Mouse (Mus musculus) spleen, adult 2 months (tissue): Measurements from ENCODE around the gene Olfr69. TPM values are rescaled to one million over a fixed set of nuclear protein-coding genes. Genes with fewer than 3 reads are reported as not detected.
"Not testable (repeated sequence)": the region's sequence is repeated elsewhere in the genome, so short reads cannot be mapped to it uniquely, and the experiment has no call there.

ENCODE experiments used
- DNase-seq, 2 experiments: peaks; one replicate each; pipeline versions ENCODE4 v3.0.0 to v3.0.0-alpha.2; 2012 to 2021; ENCODE audit warnings: low spot score in 2 of 2, low read depth in 1 of 2
- H3K27ac ChIP-seq: fragments of 200-500 bp; 2 replicates; pipeline ENCODE4 v1.5.1; 2012; ENCODE audit warnings: low read length, inconsistent platforms; ENCODE audit not compliant: insufficient read depth
- H3K27me3 ChIP-seq: fragments of 200-500 bp; 2 replicates; pipeline ENCODE4 v1.6.1; 2012; ENCODE audit warnings: mild to moderate bottlenecking, moderate library complexity, low read length, inconsistent platforms; ENCODE audit not compliant: control insufficient read depth, insufficient read depth
- H3K36me3 ChIP-seq: fragments of 200-500 bp; 2 replicates; pipeline ENCODE4 v1.6.1; 2012; ENCODE audit warnings: mild to moderate bottlenecking, low read length, inconsistent platforms; ENCODE audit not compliant: control insufficient read depth, insufficient read depth
- H3K4me1 ChIP-seq: fragments of 200-500 bp; 2 replicates; pipeline ENCODE4 v1.6.1; 2011; ENCODE audit warnings: inconsistent platforms; ENCODE audit not compliant: control insufficient read depth, insufficient read depth, insufficient read length
- H3K4me3 ChIP-seq: fragments of 200-500 bp; 2 replicates; pipeline ENCODE4 v1.5.1; 2011; ENCODE audit warnings: mild to moderate bottlenecking, inconsistent platforms; ENCODE audit not compliant: insufficient read depth, insufficient read length; ENCODE audit errors: extremely low read depth
- CTCF ChIP-seq: fragments of 200-500 bp; IDR thresholded peaks from 2 replicates; pipeline ENCODE4 v1.5.1; 2011; ENCODE audit warnings: mild to moderate bottlenecking, inconsistent platforms; ENCODE audit not compliant: insufficient read depth, insufficient read length, insufficient replicate concordance; ENCODE audit errors: extremely low read depth
- POLR2A ChIP-seq: fragments of 200-500 bp; IDR thresholded peaks from 2 replicates; pipeline ENCODE4 v1.6.1; 2011; ENCODE audit warnings: low read depth, low read length, inconsistent platforms
- WGBS: fragments of 180-500 bp; shearing (Covaris S2); methylation state at CpG from one replicate; pipeline ENCODE4 v1.1.7; 2018; 5-methylcytosine and 5-hydroxymethylcytosine counted together
- polyA plus RNA-seq: library from polyadenylated mRNA; depleted of rRNA; stranded (reverse); fragments of >200 nt; gene quantifications from 2 replicates; pipeline ENCODE4 v1.2.3, GENCODE M21; 2012

The Olfr69 gene
- polyA plus RNA-seq, 1 experiment: not detected

DNA sequence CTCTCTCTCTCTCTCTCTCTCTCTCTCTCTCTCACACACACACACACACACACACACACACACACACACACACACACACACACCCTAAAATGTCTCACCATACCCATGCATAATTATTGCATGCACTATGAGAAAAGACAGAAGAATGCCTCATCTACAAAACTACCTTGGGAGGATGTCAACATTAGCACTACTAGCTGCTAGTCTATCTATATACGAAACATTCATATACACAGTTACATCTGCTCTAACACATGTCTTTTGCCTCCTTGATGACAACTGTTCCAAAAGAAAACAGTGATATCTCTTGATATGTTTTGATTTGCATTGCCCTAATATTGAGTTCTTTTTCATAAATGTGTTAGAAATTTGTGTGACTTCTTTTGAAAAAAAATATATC is 38.9 kb upstream of the Olfr69 start:
- peaks cover 8% of the 10 kb centered on the region for H3K4me1 ChIP-seq
- no peaks in the 10 kb centered on the region for H3K27me3 ChIP-seq
- H3K36me3 ChIP-seq: no peaks in the 10 kb centered on the region
- WGBS: 77% methylated on average over 1 of the region's 1 CpGs
- no peak overlapping the region for H3K27ac ChIP-seq
- H3K4me3 ChIP-seq: no peak overlapping the region
- no peak for DNase-seq
- no peak for TF ChIP-seq CTCF
- no peak for TF ChIP-seq POLR2A

DNA sequence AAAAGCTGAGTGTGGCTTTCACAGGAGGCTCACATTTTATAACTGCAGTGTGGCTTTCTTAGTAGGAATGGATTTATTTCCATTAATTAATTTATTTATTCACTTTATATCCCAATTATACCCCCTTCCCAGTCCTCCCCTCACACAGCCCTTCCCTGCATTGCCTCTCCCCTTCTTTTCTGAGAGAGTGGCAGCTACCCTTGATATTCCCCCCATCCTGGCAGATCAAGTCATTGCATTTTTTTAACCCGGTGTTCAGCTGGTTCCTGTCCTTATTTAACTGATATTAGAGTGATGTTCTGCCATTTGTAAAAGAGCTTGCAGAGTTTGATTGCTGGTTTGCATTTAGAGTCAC is 38.4 kb upstream of the Olfr69 start:
- no peak for TF ChIP-seq CTCF
- TF ChIP-seq POLR2A: no peak
- no peaks in the 10 kb centered on the region for H3K27me3 ChIP-seq
- 40% methylated on average over 1 of the region's 1 CpGs for WGBS
- no peak overlapping the region for H3K4me3 ChIP-seq
- no peak for DNase-seq
- H3K4me1 ChIP-seq: peaks cover 6% of the 10 kb centered on the region
- no peak overlapping the region for H3K27ac ChIP-seq
- H3K36me3 ChIP-seq: no peaks in the 10 kb centered on the region

- no peak overlapping the region for H3K4me3 ChIP-seq
- no peaks in the 10 kb centered on the region for H3K36me3 ChIP-seq
- no peak for DNase-seq
- WGBS: 39% methylated on average over 5 of the region's 5 CpGs
- H3K27me3 ChIP-seq: no peaks in the 10 kb centered on the region
- no peak overlapping the region for H3K27ac ChIP-seq
- peaks cover 6% of the 10 kb centered on the region for H3K4me1 ChIP-seq
- TF ChIP-seq CTCF (no peak), POLR2A (no peak)
These were observed 37.8 kb upstream of the Olfr69 start for GRCm38 (mm10) chr7:103808971-103809800.

- H3K36me3 ChIP-seq, H3K4me3 ChIP-seq, DNase-seq, H3K27me3 ChIP-seq, H3K4me1 ChIP-seq, H3K27ac ChIP-seq: not testable (repeated sequence)
- WGBS: 80% methylated on average over 2 of the region's 2 CpGs
These were observed 36.7 kb upstream of the Olfr69 start for GRCm38 (mm10) chr7:103808120-103808519.

DNA sequence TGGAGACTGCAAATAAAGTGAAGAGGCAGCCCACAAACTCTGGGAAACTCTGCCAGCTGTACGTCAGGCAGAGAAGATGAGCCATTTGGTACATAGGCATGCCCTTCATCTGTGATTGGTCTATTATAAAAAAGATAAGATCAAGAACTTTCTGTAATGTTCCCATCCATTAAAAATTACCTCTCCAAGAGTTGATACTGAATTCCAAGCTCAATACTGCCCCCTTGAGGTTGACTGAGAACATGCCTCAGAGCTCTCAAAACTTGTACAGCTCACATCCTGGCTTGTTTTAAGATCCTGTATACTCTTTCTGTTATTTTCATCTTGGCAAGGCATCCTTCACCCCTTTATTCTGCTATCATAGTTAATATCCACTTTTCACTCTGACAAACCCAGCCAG is 35.5 kb upstream of the Olfr69 start:
- TF ChIP-seq CTCF: no peak
- TF ChIP-seq POLR2A: no peak
- Histone ChIP-seq H3K27ac (no peak overlapping the region), H3K36me3 (no peaks in the 10 kb centered on the region), H3K27me3 (no peaks in the 10 kb centered on the region), H3K4me1 (peaks cover 3% of the 10 kb centered on the region; the same call in 1 of the 2 replicates), H3K4me3 (no peak overlapping the region)
- no peak for DNase-seq
- WGBS: 71% methylated on average over 1 of the region's 1 CpGs

DNA sequence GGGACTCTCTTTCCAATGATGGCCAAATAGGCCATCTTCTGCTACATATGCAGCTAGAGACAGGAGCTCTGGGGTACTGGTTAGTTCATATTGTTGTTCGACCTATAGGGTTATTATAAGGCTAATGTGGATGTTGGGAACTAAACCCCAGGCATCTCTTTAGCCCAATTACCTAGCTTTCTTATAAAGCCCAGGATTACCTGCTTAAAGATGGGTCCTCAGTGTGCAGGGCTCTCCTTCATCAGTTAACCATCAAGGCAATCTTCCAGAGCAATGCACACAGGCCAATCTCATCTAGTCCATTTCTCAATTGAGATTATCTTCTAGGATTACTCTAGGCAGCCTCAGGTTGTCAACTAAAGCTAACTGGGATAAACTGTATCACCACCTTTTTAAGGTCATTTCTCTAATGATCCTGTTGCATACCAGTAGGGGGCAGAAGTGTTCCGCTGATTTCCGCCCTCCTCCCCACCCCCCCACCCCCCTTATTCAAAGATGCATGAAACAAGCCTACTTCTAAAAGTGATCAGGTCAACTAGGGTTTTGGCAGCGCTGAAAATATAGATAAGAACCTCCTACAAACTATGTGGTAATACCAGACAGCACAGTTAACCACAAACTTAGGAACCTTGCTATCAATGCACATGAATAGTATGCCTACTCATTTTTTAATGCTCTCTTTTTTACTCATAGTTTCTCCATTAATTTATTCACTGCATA is 21.4 kb upstream of the Olfr69 start:
- DNase-seq: no peak
- H3K27ac ChIP-seq: no peak overlapping the region
- H3K4me3 ChIP-seq: no peak overlapping the region
- H3K27me3 ChIP-seq: no peaks in the 10 kb centered on the region
- WGBS: 17% methylated on average over 4 of the region's 4 CpGs
- no peaks in the 10 kb centered on the region for H3K4me1 ChIP-seq
- H3K36me3 ChIP-seq: no peaks in the 10 kb centered on the region
- TF ChIP-seq CTCF: no peak
- no peak for TF ChIP-seq POLR2A

DNA sequence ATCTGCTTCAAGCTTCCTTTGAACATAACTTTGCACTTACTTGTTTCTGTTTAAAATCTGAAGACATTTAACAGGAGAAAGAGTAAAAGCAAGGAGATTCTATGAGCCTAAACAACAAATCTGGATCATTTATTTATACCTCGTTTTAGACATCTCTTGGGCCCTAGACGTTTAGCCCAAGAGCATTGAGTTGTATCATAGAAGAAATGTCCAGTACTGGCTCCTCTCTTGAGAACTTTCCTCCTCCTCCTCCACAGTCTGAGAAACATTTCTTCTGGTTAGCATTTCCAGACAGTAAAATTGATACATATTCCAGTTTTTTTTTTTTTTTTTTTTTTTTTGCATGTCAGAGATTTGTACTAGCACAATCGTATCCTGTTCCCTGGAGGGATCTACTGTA is 20.3 kb upstream of the Olfr69 start, which contains the start of gene Olfr67:
Gene Olfr67, minus strand, starts transcription at position 101 of the 400 bp plus-strand sequence.
- no peak for TF ChIP-seq CTCF
- no peak for TF ChIP-seq POLR2A

More for the DNA sequence above, 20.3 kb upstream of the Olfr69 start, which contains the start of gene Olfr67:
- 56% methylated on average over 3 of the region's 3 CpGs for WGBS
- Histone ChIP-seq H3K4me3 (no peak within 1 kb of the TSS), H3K36me3 (no peaks in the 10 kb centered on the region), H3K27ac (no peak within 1 kb of the TSS), H3K4me1 (no peaks in the 10 kb centered on the region), H3K27me3 (no peaks in the 10 kb centered on the region)
- DNase-seq: no peak
